Mouse (Mus musculus): ENCODE measurements around the gene Capn10.
"Not testable (repeated sequence)": the region's sequence is repeated elsewhere in the genome, so short reads cannot be mapped to it uniquely, and the experiment has no call there.

Gene Capn10

GRCm38 (mm10) chr1:92920474-92921200, 13.5 kb upstream of the Capn10 start:
- DNase-seq = no peak

GRCm38 (mm10) chr1:92921496-92921895, 12.7 kb upstream of the Capn10 start:
- no peak for DNase-seq

DNA sequence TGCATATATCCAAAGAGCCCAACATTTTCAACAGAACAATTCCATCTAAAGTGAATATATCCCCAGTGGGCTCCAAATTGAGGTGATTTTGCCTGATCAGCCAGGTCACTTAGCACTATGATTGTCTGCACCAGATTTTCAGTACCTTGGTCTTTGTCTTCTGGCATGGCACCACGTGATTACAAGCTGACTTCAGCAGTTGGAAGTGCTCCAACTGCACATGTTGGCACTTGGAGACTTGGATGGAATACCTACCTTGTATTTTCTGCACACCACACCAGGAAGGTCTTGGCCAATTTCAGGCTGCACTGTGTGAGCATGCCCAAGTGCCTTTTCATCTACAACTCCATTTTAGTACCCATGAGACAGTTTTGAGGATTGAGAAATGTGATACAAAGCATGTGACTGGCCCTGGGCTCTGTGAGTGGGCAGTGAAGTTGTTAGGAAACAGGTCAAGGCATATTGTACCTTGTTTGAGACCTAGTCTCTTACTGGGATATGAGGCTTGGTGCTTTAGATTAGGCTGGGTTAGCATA, 3.9 kb upstream of the Capn10 start:
- no peak for DNase-seq

- DNase-seq = no peak
Measured at GRCm38 (mm10) chr1:92933611-92934010, 565 bp upstream of the Capn10 start.

DNA sequence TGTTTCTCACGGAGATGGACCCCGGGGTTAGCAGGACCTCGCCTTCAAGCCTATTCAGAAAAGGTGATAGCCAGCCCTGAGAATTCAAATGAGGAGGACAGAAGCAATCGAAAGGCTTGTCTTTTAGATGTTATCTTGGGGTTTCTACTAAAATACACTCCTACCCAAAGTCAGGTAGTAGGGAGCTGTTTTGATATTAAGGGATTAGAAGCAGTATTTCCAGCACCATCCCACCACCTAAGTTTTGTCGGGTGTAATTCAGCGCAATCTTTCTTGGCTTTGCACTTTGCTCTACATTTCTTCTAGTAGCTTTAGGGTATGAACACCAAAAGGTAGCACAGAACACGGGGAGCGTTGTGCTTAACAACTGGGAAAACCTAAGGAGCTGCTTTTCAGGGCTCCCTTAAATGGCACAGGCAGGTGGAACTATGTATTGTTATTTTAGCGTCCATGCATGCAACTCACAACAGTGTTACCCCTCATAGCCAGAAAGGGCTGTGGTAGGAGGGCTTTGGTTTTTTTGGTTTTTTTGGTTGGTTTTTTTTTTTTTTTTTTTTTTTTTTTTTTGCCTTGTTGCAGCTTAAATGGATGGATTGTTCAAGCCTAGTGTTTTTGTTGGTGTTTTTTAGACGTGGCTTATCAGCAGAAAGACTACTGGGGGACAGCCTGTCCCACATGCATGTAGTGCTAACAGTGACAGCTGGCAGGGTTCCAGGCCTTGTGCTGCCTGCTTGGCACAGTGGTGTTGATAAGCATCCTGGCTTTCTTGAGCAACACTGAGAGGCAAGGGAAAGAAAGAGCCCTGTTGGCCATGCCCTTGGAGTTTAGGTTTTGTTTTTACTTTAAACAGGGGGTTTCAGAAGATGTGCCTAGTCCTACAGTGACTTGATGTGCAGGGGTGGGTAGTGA, 1.1 kb downstream of the Capn10 start:
- no peak for DNase-seq

GRCm38 (mm10) chr1:92935977-92936376, 1.8 kb downstream of the Capn10 start:
- DNase-seq = no peak

- DNase-seq = no peak
Measured at GRCm38 (mm10) chr1:92936467-92936866, 2.3 kb downstream of the Capn10 start.

DNA sequence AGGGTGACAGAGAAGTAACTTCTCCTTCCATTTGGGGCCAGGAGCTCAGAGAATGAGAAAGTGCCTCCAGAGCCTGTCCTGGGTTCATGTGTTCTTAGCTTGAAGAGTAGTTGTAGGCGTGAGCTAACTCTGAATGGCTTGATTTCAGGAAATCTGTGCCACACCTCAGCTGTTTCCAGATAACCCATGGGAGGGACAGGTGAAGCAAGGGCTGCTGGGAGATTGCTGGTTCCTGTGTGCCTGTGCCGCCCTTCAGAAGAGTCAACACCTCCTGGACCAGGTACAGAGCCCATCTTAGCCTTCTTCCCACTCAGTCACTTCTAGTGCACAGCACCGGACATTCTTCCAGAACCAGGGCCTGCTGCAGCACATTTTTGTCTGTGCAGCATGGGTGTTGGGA, 3.6 kb downstream of the Capn10 start:
- no peak for DNase-seq

- no peak for DNase-seq
Measured at GRCm38 (mm10) chr1:92939746-92940145, 5.6 kb downstream of the Capn10 start.

DNA sequence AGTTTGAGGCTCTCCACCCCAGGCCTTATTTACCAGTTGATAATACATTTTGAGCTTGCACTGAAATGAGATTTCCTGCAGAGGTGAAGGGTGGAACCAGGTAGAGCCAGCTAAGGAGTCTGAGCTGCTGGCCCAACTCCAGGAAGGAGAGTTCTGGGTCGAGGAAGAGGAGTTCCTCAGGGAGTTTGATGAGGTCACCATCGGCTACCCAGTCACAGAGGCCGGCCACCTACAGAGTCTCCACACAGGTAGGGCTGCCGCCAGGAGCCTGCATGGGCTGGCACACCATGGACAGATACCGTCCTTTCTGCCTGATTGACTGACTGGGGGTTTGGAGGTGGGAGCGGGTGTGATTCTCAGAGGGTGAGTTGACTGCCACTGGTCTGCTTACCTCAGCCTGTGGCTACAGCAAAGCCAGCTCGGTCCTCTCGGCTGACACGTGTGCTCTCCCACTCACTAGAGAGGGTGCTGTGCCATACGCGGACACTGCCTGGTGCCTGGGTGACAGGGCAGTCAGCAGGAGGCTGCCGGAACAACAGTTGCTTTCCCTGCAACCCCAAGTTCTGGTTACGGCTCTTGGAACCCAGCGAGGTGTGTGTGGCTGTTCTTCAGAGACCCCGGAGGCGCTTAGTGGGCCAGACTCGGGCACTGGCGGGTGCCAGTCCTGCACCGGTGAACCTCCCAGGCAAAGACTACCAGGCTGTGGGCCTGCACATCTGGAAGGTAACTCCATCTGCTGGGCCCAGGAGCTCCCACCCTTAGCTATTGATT, 9.2 kb downstream of the Capn10 start:
- no peak for DNase-seq

GRCm38 (mm10) chr1:92947966-92948365, 13.8 kb downstream of the Capn10 start:
- no peak for DNase-seq

DNA sequence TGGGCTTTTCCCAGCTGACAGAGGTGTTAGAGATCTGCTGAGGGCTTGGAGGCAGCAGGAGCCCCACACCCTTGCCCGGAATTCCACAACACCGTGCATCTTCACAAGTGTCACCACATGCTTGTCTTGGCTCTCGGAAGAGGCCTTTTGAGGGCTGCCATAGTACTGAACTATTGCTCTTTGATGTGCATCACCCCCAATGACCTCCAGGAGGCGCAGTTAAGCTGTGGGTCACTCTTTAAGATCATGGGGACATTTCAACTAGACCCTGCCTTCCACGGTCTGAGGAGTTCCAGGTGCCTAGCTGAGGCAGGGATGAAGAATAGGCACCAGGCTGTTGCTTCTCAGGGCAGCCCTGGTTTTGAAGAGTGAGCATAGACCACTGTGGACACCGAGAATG, 15.2 kb downstream of the Capn10 start:
- DNase-seq = no peak

DNA sequence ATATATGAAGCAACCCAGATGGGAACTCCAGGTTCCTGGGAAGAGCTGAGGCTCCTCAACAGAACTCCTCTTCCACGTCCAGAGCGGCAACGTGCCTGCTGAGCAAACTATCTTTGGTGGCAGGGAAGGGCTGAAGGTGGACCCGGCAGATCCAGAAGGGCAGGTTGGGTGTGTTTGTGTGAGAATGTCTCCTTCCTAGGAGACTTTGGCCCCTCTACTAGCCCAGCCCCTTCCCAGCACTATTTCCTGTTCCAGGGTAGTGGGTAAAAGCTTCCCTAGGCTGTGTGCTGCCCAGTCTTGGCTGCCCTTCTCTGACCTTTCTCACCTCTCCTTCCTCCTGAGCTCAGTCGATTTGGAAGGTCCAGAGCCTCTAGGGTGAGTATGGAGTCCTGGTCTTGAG, 16.4 kb downstream of the Capn10 start, which contains the start of gene Gpr35:
Gene Gpr35, plus strand, starts transcription at position 259 of the 400 bp plus-strand sequence.
- DNase-seq = no peak

DNA sequence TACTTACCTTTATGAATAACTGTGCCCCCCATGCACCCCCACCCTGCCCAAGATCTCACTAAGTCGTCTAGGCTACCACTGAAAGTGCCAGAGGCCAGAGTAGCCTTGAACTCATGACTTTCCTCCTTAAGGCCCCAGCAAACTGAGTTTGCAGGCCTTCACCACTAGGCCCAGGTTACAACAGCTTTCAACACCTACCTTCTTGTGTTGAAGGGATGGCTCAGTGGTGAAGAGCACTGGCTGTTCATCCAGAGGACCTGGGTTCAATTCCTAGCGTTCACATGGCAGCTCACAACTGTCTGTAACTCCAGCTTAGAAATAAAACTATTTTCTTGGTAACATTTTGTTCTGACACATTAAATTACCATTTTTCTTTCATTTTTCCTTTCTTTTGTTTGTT, 19.5 kb downstream of the Capn10 start:
- no peak for DNase-seq

DNA sequence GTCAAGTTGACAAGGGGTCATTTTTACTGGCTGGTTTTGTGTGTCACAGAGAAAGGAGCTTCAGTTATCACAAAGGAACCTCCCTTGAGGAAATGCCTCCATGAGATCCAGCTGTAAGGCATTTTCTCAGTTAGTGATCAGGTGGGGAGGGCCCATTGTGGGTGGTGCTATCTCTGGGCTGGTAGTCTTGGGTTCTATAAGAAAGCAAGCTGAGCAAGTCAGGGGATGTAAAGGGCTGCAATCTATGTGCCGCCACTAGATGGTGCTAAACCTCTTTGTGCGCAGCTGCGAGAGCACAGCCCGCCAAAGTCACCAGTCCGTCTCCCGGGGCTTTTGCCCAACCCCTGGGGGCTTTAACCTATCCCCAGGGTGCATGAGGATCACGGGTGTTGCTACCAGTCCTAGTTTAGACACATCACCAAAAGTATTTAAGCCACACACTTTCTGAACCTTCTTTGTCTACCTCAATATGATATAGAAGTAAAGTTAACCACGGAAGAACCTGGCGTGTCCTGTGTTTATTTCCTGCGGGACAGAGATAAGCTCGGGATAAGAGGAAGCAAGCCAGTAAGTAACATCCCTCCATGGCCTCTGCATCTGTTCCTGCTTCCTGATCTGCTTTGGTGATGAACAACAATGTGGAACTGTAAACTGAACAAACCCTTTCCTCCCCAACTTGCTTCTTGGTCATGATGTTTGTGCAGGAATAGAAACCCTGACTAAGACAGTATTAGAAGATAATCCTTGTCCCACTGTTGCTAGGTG, 22.6 kb downstream of the Capn10 start:
- DNase-seq = peak; percentile 74

DNA sequence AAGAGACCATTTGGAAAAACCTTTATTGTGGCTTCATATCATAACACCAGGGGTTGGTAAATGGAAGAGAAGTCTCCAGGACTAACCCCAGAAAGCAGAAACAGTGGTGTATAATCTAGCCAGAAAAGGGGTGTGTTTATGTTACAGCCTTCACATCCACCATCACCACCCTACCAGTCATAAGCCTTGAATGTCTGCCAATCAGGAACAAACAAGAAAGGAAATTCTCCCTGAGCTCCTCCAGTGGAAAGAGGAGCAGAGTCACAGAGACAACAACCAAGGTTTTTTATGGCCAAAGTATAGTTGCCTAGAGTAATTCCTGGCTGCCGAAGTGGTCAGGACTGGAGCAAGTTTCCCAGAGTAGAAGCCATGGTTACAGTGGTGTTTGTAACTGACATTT, 24.8 kb downstream of the Capn10 start:
- no peak for DNase-seq

- DNase-seq = not testable (repeated sequence)
Measured at GRCm38 (mm10) chr1:92970791-92971190, 36.6 kb downstream of the Capn10 start.

GRCm38 (mm10) chr1:92971879-92972795, 38.0 kb downstream of the Capn10 start:
- DNase-seq = no peak

DNA sequence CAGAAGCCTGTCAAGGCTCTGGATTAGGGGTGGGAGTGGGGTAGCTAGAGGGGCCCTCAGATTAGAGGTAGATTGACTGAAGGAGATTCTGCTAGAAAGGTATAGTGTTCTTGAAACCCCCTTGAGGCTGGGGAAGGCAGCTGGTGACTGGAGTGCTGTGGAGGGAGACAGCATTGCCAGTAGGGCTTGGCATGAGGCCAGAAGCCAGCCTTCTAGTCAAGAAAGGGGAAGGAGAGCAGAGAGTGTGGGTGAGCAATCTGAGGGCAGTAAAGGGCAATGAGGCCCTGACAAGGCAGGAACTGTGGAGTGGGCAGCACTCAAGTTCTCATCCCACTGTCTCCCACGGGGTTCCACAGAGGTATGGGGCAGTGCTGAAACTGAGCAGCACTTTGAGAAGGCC, 38.7 kb downstream of the Capn10 start:
- DNase-seq = peak; percentile 7

GRCm38 (mm10) chr1:92976141-92976566, 42.0 kb downstream of the Capn10 start:
- no peak for DNase-seq

DNA sequence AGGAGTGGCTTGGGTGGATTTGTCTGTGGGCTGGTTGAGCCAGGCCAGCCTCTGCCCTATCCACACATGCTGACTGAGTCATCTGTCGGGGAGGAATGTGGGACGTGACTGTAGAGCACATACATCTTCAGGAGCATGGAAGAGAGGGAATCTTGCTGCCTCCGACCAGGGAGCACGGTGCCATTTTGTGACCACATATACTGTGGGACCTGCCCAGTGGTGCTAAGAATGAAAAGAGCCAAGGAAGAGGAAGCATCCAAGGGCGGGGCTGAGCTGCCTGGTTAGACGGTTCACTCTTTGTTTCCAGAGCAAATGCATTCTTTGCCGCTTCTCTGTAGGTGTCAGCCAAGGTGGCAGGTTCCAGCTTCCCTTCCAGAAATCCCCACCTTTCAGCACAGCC, 44.5 kb downstream of the Capn10 start:
- no peak for DNase-seq

All from thymus, postnatal 25 days (tissue).